ENCODE assay signal across 8 mouse cellular contexts in the genomic region with DNA sequence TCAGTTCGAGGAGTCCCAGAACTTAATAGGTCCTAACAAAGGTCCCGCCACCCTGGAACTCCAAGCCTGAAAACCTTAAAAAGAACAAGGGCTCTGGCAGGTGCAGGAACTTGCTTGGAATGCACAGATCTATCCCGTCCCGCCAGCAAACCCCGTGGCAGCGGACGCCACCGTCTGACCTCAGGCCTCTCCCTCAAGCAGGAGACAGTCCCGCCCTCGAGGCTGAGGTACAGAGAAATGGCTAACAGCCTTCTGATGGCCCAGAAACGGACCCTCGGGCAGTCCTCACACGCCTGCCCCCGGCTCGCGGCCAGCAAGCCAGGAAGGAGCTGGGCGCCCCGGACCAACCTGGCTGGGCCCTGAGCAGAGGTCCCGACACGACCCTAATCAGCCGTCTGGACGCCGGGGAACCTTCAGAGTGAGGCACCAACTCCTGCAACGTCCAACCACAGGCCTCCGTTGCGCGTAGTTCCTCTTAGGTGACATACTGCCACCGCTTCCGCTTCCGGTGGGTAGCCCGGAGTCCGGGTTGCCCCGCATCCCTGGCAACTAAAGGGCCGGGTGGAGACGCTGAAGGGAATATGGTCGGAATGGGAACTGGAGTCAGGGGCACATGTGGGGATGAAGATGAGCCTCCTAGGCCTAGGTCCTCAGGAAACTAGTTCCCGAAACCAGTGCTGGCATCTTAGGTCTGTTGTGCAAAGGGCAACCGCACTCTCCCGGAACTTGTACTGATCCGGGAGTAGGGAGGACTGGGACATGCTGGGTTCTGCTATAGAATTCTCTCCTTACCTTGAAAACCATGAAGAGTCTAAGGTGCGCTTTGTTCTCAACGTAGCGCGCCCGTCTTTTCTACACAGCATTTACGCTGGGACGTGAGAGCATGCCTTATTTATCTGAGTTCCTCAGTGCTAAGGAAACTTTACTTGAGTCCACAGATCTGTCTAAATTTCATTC. TPM values are rescaled to one million over a fixed set of nuclear protein-coding genes. Genes with fewer than 3 reads are reported as not detected.
DNase-seq lines count a peak whose midpoint lies in the region; ATAC-seq lines count a peak whose summit lies in the region.

A gene (minus strand): TSS at position 473 of the 957 bp plus-strand sequence.

- peak; percentile 100 for ATAC-seq in megakaryocyte progenitor cell, adult 5-6 weeks (replicated peaks; ENCODE audit: poor library complexity)

- DNase-seq in adipocyte (ENCODE audit: low spot score): peak; percentile 96
- DNase-seq in embryo, embryonic 10 days (ENCODE audit: low spot score): peak; percentile 97
- peak; percentile 90 for DNase-seq in gastrocnemius, postnatal 10 days
- peak; percentile 95 for DNase-seq in induced T-regulatory cell, adult 2 months (ENCODE audit: low read depth)
- peak; percentile 75 to 94 for DNase-seq in left cerebral cortex, adult 9 months (ENCODE audit: low spot score in 2 of 2)
- DNase-seq in right cerebral cortex, postnatal 14 days: peak; percentile 90
- DNase-seq in urinary bladder, postnatal 36 days (ENCODE audit: low spot score in 2 of 2): peak; percentile 91 to 93

RNA-seq across cellular contexts. Expression of the gene that starts here (rescaled TPM):
- 10 to 100 TPM; 61.1 to 65.6 TPM for total RNA-seq in gastrocnemius, postnatal 10 days (2021)
- 58.3 and 101 TPM in 2 replicates for total RNA-seq in megakaryocyte progenitor cell, adult 5-6 weeks (2015)
- 25.2 and 35.2 TPM in 2 replicates for total RNA-seq in megakaryocyte progenitor cell, adult 5-6 weeks (2017)

Comparison
In these comparisons a context has a peak if more than half of its experiments do, and no peak if none do; other contexts are left out.
1. Peak in every context shown above with its lines: DNase-seq and ATAC-seq.